Mouse (Mus musculus) forebrain, embryonic 15.5 days (tissue): Measurements from ENCODE around the gene Arl16. TPM values are rescaled to one million over a fixed set of nuclear protein-coding genes. Genes with fewer than 3 reads are reported as not detected.
"Not testable (repeated sequence)": the region's sequence is repeated elsewhere in the genome, so short reads cannot be mapped to it uniquely, and the experiment has no call there.

Experiments
- ATAC-seq: fragments of 200-750 bp; cut with Nextera tagmentation; replicated peaks from 2 replicates; pipeline ENCODE4 v1.8.0; 2017; ENCODE audit warnings: mild to moderate bottlenecking, moderate TSS enrichment, moderate library complexity
- H3K27ac ChIP-seq: fragments of 300-500 bp; sonication (generic); replicated peaks from 2 replicates; pipeline ENCODE4 v1.5.1; 2015; ENCODE audit warnings: mild to moderate bottlenecking, inconsistent platforms
- H3K27me3 ChIP-seq: fragments of 300-500 bp; sonication (generic); 2 replicates; pipeline ENCODE4 v1.6.1; 2015; ENCODE audit warnings: inconsistent platforms
- H3K36me3 ChIP-seq: fragments of 300-500 bp; sonication (generic); 2 replicates; pipeline ENCODE4 v1.6.1; 2015; ENCODE audit warnings: mild to moderate bottlenecking, inconsistent platforms
- H3K4me1 ChIP-seq: fragments of 300-500 bp; sonication (generic); 2 replicates; pipeline ENCODE4 v1.6.1; 2015; ENCODE audit warnings: inconsistent platforms
- H3K4me2 ChIP-seq: fragments of 300-500 bp; sonication (generic); replicated peaks from 2 replicates; pipeline ENCODE4 v1.6.1; 2015; ENCODE audit warnings: mild to moderate bottlenecking, inconsistent platforms
- H3K4me3 ChIP-seq: fragments of 300-500 bp; sonication (generic); 2 replicates; pipeline ENCODE4 v1.5.1; 2015; ENCODE audit warnings: mild to moderate bottlenecking, inconsistent platforms
- H3K9ac ChIP-seq: fragments of 300-500 bp; sonication (generic); replicated peaks from 2 replicates; pipeline ENCODE4 v1.6.1; 2015; ENCODE audit warnings: mild to moderate bottlenecking, inconsistent platforms
- H3K9me3 ChIP-seq: fragments of 300-500 bp; sonication (generic); 2 replicates; pipeline ENCODE4 v1.6.1; 2016; ENCODE audit warnings: inconsistent platforms
- WGBS: fragments of 180-500 bp; shearing (Covaris S2); methylation state at CpG from one replicate; pipeline ENCODE4 v1.1.7; 2015; ENCODE audit warnings: mixed read lengths; 5-methylcytosine and 5-hydroxymethylcytosine counted together
- polyA plus RNA-seq: library from polyadenylated mRNA; unstranded; fragments of >200 nt; fragmentation: Nextera tagmentation; extraction: Ambion mirVana; gene quantifications from 2 replicates; pipeline ENCODE4 v1.2.1, GENCODE M21; 2015

Gene Arl16
- polyA plus RNA-seq = 49.1 and 50.8 TPM in 2 replicates

- H3K36me3 ChIP-seq = peaks cover 52% of the 10 kb centered on the region
- under 1% methylated on average over 54 of the region's 54 CpGs for WGBS
- H3K4me3 ChIP-seq = peak within 1 kb of the TSS; percentile 96
- peaks cover 29% of the 10 kb centered on the region for H3K4me1 ChIP-seq
- peak within 1 kb of the TSS; percentile 85 for H3K4me2 ChIP-seq
- H3K9ac ChIP-seq = peak within 1 kb of the TSS; percentile 95
- ATAC-seq = peak; percentile 100
- H3K27ac ChIP-seq = peak within 1 kb of the TSS; percentile 89
- H3K27me3 ChIP-seq = no peaks in the 10 kb centered on the region
- no peaks in the 10 kb centered on the region for H3K9me3 ChIP-seq
Measured at GRCm38 (mm10) chr11:120467051-120467735, at the start of gene Arl16. Gene Arl16, minus strand, starts transcription at chr11:120467607.

- no peak overlapping the region for H3K9ac ChIP-seq
- H3K4me1 ChIP-seq = no peaks in the 10 kb centered on the region
- no peaks in the 10 kb centered on the region for H3K9me3 ChIP-seq
- ATAC-seq = no peak
- H3K27ac ChIP-seq = no peak overlapping the region
- H3K36me3 ChIP-seq = no peaks in the 10 kb centered on the region
- no peaks in the 10 kb centered on the region for H3K27me3 ChIP-seq
- 82% methylated on average over 4 of the region's 4 CpGs for WGBS
- no peak overlapping the region for H3K4me3 ChIP-seq
- no peak overlapping the region for H3K4me2 ChIP-seq
Measured at GRCm38 (mm10) chr11:120517147-120517546, 49.7 kb upstream of the Arl16 start.

DNA sequence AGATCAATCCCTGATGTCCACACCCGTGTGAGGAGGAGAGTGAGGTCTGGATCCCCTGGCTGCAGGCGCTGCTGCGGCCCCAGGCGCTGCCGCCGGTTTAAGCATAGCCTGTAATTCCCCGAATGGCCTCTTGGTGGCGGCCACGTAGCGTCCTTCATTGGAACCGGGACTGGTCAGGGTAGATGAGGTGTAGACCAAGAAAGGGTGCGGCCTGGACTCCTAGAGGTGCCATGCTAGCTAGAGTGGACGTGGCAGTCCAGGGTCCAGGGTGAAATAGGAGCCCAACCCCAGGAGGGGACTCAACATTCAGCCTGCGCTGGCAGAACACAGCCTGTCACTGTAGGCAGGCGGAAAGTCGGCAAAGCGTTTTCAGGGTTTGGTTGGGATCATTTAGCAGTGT is 48.2 kb upstream of the Arl16 start:
- peak; percentile 53; the same call in 1 of the 2 replicates for ATAC-seq
- 17% methylated on average over 17 of the region's 17 CpGs for WGBS
- Histone ChIP-seq H3K27me3 (no peaks in the 10 kb centered on the region), H3K9me3 (no peaks in the 10 kb centered on the region), H3K4me3 (no peak overlapping the region), H3K4me2 (no peak overlapping the region), H3K27ac (no peak overlapping the region), H3K4me1 (peaks cover 2% of the 10 kb centered on the region), H3K36me3 (no peaks in the 10 kb centered on the region), H3K9ac (no peak overlapping the region)

DNA sequence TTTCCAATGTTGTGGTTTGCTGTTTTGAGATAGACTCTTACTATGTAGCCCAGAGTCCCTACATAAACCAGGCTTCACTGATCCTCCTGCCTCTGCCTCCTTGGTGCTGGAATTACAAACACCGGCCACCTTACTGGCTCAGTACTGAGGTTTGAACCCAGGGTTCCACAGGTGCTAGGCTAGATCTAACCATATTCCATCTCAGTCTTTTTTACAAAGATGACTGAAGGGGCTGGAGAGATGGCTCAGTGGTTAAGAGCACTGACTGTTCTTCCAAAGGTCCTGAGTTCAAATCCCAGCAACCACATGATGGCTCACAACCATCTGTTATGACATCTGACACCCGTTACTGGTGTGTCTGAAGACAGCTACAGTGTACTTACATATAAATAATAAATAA is 46.9 kb upstream of the Arl16 start:
- 86% methylated on average over 2 of the region's 2 CpGs for WGBS
- not testable (repeated sequence) for H3K36me3 ChIP-seq, H3K4me3 ChIP-seq, H3K27ac ChIP-seq, H3K9me3 ChIP-seq, ATAC-seq, H3K27me3 ChIP-seq, H3K4me1 ChIP-seq, H3K4me2 ChIP-seq, H3K9ac ChIP-seq

DNA sequence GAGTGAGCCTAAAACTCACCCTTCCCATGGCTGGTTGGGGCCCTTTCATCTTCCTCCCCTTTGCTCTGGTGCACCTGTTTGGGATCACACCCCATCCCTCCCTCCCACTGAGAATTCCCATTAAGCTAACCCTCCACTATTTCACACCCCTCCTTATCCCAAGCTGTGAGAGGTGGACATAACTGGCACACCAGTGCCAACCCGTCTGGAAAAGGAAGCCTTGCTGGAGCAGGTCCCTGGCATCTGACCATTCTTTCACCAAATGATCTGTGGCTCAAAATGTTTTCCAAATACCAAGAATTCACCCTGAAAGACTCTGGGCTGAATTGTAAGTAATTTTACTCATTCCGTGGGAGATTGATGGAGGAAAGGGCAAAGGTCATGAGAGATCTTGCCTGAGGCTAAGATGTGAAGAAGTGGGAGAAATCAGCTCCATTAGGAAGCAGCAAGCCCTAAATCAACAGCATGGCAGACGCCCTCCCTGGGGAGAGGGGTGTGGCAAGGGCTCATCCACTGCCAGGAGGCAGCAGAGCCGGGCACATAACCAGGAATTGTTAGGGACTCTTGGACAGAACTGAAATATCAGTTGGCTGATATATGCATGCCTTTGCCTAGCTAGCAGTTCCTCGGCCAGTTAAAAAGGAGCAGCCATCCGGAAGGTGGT is 45.5 kb upstream of the Arl16 start:
- ATAC-seq = no peak
- WGBS = 54% methylated on average over 6 of the region's 6 CpGs

GRCm38 (mm10) chr11:120510375-120511030 is 43.1 kb upstream of the Arl16 start:
- Histone ChIP-seq H3K27me3 (no peaks in the 10 kb centered on the region), H3K9ac (0 out of 2 replicates have a peak overlapping the region, but pooled peaks have one; percentile 15), H3K9me3 (no peaks in the 10 kb centered on the region), H3K4me2 (peak overlapping the region; percentile 28), H3K27ac (no peak overlapping the region), H3K4me1 (peaks cover 6% of the 10 kb centered on the region), H3K36me3 (no peaks in the 10 kb centered on the region), H3K4me3 (no peak overlapping the region; the same call in 1 of the 2 replicates)
- 4% methylated on average over 16 of the region's 16 CpGs for WGBS
- no peak for ATAC-seq

More for the DNA sequence above, 45.5 kb upstream of the Arl16 start:
- H3K36me3 ChIP-seq = no peaks in the 10 kb centered on the region
- H3K9ac ChIP-seq = no peak overlapping the region
- peaks cover 6% of the 10 kb centered on the region for H3K4me1 ChIP-seq
- H3K27me3 ChIP-seq = no peaks in the 10 kb centered on the region
- H3K27ac ChIP-seq = no peak overlapping the region
- H3K9me3 ChIP-seq = no peaks in the 10 kb centered on the region
- no peak overlapping the region for H3K4me3 ChIP-seq
- no peak overlapping the region for H3K4me2 ChIP-seq

DNA sequence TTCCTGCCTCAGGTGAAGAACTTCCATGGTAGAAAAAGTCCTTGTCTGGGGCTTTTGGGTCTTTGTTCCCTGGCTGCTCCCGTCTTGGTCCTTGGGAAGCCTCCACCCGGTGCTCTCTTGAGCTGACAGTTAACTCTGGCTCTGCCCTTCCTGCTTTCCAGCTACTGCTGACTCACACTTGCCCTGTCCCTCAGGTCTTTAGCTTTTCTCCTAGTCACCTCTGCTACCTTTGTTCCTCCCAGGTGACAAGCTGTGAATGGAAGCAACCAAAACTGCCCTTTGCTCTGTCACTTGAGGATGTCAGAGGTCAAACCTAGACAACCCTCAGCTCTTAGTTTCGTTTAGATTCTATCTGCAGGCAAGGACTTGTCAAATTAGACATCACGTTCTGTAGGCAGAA is 42.5 kb upstream of the Arl16 start:
- Histone ChIP-seq H3K27ac (no peak overlapping the region), H3K4me1 (peaks cover 6% of the 10 kb centered on the region), H3K4me3 (no peak overlapping the region), H3K27me3 (no peaks in the 10 kb centered on the region), H3K4me2 (no peak overlapping the region), H3K9ac (no peak overlapping the region), H3K36me3 (no peaks in the 10 kb centered on the region), H3K9me3 (no peaks in the 10 kb centered on the region)
- no peak for ATAC-seq
- WGBS = 26% methylated on average over 4 of the region's 4 CpGs

GRCm38 (mm10) chr11:120508290-120508870 is 41.0 kb upstream of the Arl16 start:
- Histone ChIP-seq H3K4me1 (peaks cover 6% of the 10 kb centered on the region), H3K4me3 (no peak overlapping the region), H3K36me3 (no peaks in the 10 kb centered on the region), H3K27me3 (no peaks in the 10 kb centered on the region), H3K9ac (no peak overlapping the region), H3K4me2 (no peak overlapping the region), H3K27ac (no peak overlapping the region), H3K9me3 (no peaks in the 10 kb centered on the region)
- no peak for ATAC-seq
- WGBS = 85% methylated on average over 9 of the region's 9 CpGs

- Histone ChIP-seq H3K4me1 (peaks cover 6% of the 10 kb centered on the region), H3K9ac (no peak overlapping the region), H3K4me3 (no peak overlapping the region), H3K27ac (no peak overlapping the region), H3K9me3 (no peaks in the 10 kb centered on the region), H3K27me3 (no peaks in the 10 kb centered on the region), H3K36me3 (no peaks in the 10 kb centered on the region), H3K4me2 (no peak overlapping the region)
- ATAC-seq = no peak
- WGBS = 85% methylated on average over 13 of the region's 13 CpGs
Measured at GRCm38 (mm10) chr11:120507611-120508289, 40.3 kb upstream of the Arl16 start.

DNA sequence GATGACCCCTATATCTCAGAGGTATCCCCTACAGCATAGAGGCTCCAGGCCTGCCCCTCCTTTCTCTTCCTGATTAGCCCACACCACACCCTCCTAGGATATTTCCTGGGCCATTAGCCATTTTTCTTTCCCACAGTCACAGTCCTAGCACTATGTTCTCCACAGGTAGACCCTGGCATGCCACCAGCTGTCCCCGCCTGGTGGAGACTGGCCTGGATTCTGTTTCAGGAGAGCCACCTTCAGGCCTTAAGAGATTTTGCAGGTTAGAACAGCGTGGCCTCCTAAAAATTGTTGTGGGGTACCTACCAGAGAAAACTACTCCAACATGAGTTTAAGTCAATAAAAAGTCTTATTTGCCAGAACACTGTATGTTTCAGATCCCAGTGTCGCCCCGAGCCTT is 39.5 kb upstream of the Arl16 start:
- no peak overlapping the region for H3K4me2 ChIP-seq
- 53% methylated on average over 4 of the region's 4 CpGs for WGBS
- no peak overlapping the region for H3K4me3 ChIP-seq
- H3K4me1 ChIP-seq = peaks cover 6% of the 10 kb centered on the region
- no peak overlapping the region for H3K27ac ChIP-seq
- H3K9ac ChIP-seq = no peak overlapping the region
- H3K27me3 ChIP-seq = no peaks in the 10 kb centered on the region
- no peaks in the 10 kb centered on the region for H3K9me3 ChIP-seq
- no peaks in the 10 kb centered on the region for H3K36me3 ChIP-seq
- ATAC-seq = no peak

DNA sequence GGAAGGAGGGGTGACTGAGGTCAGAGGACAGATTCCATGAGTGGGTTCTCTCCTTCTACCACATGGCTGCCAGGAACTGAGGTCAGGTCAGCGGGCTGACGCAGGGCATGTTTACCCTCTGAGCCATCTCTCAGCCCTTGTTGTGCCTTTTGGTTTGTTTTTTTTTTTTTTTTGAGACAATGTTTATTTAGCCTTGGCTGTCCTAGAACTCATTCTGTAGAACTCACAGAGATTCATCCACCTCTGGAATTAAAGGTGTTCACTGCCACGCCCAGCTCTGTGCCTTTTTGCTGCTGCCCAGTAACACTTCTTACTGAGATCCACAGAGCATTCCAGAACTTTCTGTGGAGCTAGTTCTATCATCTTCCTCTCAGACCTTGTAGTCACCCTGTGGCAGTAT is 38.3 kb upstream of the Arl16 start:
- no peak overlapping the region for H3K27ac ChIP-seq
- no peak overlapping the region for H3K4me2 ChIP-seq
- no peaks in the 10 kb centered on the region for H3K9me3 ChIP-seq
- H3K9ac ChIP-seq = no peak overlapping the region
- H3K36me3 ChIP-seq = no peaks in the 10 kb centered on the region
- no peak overlapping the region for H3K4me3 ChIP-seq
- peaks cover 5% of the 10 kb centered on the region for H3K4me1 ChIP-seq
- WGBS = 94% methylated on average over 3 of the region's 3 CpGs
- H3K27me3 ChIP-seq = no peaks in the 10 kb centered on the region
- ATAC-seq = no peak
